Mouse (Mus musculus) embryonic fibroblast, embryonic 13.5 days (primary cell): ENCODE data around the gene Ubxn11. TPM values are rescaled to one million over a fixed set of nuclear protein-coding genes. Genes with fewer than 3 reads are reported as not detected.
"Not testable (repeated sequence)": the region's sequence is repeated elsewhere in the genome, so short reads cannot be mapped to it uniquely, and the experiment has no call there.

Experiments used
- H3K27ac ChIP-seq: 2 replicates; pipeline ENCODE4 v1.5.1; 2012; ENCODE audit warnings: low read length, control low read depth, inconsistent platforms; ENCODE audit not compliant: insufficient read depth
- H3K4me1 ChIP-seq: 2 replicates; pipeline ENCODE4 v1.6.1; 2011; ENCODE audit warnings: low read length; ENCODE audit not compliant: control insufficient read depth, insufficient read depth
- H3K4me3 ChIP-seq: 2 replicates; pipeline ENCODE4 v1.5.1; 2011; ENCODE audit warnings: mild to moderate bottlenecking, control low read depth, low read length; ENCODE audit not compliant: insufficient read depth
- CTCF ChIP-seq: IDR thresholded peaks from 2 replicates; pipeline ENCODE4 v1.5.1; 2011; ENCODE audit warnings: mild to moderate bottlenecking, control low read depth, low read length, moderate library complexity, borderline replicate concordance; ENCODE audit not compliant: insufficient read depth
- POLR2A ChIP-seq: IDR thresholded peaks from 2 replicates; pipeline ENCODE4 v1.6.1; 2011; ENCODE audit warnings: low read depth, mild to moderate bottlenecking, control low read depth, low read length, moderate library complexity
- polyA plus RNA-seq: library from polyadenylated mRNA; stranded (reverse); fragments of >200 nt; gene quantifications from 2 replicates; pipeline ENCODE4 v1.2.4, GENCODE M21; 2011; ENCODE audit warnings: low read depth; ENCODE audit not compliant: missing spikeins, insufficient read length

Gene Ubxn11
- polyA plus RNA-seq, 1 experiment = 2.6 TPM

DNA sequence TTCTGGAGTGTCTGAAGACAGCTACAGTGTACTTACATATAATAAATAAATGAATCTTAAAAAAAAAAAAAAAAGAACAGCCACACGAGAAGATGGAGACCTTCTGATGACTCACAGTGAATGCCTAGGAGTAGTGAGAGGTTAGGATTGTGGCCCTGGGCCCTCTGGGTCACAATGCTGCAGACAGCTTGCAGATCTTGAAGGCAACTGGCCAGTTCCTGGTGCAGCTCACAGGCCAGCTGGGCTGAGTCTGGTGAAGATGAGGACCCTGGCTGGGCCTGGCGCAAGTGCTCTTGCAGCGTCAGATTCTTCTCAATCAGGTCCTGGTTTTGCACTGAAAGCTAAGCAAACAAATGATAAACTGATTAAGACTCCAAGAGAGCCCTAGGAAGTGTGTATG lies 29.7 kb downstream of the Ubxn11 start:
- TF ChIP-seq CTCF (no peak), POLR2A (no peak)
- Histone ChIP-seq H3K4me1 (peaks cover 4% of the 10 kb centered on the region), H3K4me3 (no peak overlapping the region), H3K27ac (peak overlapping the region; percentile 62)

DNA sequence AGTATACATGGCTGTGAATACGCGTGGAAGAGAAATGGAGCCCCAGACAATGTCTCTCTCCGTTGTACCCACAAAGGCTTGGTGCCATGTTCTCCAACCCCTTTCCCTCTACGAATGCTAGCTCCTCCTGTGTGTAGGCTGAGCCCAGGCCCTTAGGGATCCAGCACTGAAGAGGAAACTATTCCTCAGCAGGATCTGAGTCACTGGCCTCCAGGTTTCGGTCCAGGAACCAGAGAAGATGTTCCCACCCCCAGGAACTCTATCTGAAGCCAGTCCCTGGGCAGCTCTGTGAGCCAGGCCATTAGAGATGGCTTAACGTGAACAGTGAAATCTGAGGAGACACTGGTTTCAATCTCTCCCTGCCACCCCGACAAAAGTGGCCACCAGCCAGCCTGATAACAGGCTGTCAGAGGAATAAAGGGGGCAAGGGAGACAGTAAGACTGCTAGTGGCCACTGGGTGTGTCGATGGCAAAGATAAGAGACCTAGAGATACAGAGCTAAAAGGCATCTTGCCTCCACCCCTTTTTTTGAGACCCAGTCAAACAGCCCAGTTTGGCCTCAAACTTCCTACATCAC lies 30.2 kb downstream of the Ubxn11 start:
- TF ChIP-seq POLR2A (no peak), CTCF (no peak)
- Histone ChIP-seq H3K4me3 (no peak overlapping the region), H3K4me1 (peaks cover 4% of the 10 kb centered on the region), H3K27ac (peak overlapping the region; percentile 62)

DNA sequence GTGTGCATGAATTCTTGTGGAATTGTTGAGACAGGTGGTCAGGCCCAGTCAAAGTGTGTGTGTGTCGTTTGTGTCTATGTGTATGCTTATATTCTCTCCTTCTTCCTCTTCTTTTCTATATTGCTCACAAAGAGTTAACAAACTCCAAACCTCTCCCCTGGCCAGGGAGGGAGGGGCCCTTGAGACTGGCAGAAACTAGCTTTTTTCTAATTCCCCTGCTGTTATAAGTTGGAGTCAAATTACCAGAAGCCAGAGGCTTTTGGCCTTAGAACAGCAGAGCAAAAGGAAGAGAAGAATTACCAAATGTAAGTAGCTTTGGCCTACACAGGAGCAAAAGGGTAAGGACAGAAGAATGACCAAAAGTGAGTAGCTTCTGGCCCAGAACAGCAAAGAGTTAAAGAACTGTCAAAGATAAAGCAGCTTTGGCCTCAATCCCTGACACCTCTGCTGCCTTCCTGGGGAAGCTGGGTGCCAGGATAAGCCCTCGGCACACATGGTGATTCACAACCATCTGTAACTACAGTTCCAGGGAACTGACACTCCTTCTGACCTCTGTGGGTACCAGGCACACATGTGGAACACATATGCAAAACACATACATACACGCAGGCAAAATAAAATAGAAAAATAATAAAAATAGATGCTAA lies 34.0 kb downstream of the Ubxn11 start:
- Histone ChIP-seq H3K27ac (peak overlapping the region; percentile 60; the same call in 1 of the 2 replicates), H3K4me1 (peaks cover 4% of the 10 kb centered on the region), H3K4me3 (no peak overlapping the region)
- TF ChIP-seq POLR2A (no peak), CTCF (no peak)

DNA sequence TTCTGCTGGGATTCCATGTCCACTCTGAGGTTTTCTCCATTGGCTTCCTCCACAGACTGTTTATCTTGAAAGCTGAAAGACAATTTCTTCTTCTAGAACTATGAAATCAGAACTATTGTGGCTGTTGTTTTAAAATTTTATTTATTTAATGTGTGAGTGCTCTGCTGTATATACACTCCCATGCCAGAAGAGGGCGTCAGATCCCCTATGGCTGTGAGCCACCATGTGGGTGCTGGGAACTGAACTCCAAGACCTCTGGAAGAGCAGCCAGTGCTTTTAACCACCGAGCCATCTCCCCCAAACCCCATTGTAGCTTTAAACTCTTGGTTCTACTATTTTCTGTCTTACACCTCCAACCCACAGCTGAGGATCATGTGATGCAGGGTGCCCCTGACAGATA lies 36.5 kb downstream of the Ubxn11 start:
- Histone ChIP-seq H3K4me3 (no peak overlapping the region), H3K27ac (no peak overlapping the region), H3K4me1 (peaks cover 2% of the 10 kb centered on the region)
- TF ChIP-seq CTCF = no peak
- no peak for TF ChIP-seq POLR2A

DNA sequence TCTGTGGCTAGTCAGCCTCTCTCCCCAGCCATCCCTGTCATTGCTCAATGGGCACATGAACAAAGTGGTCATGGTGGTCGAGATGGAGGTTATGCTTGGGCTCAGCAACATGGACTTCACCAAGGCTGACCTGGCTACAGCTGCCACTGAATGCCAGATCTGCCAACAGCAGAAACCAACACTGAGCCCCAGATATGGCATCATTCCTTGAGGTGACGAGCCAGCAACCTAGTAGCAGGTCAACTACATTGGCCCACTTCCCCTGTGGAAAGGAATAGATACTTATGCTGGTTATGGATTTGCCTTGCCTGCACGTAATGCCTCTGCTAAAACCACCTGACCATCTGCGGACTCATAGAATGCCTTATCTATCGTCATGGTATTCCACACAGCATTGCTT lies 41.9 kb downstream of the Ubxn11 start:
- H3K4me1 ChIP-seq, H3K27ac ChIP-seq, H3K4me3 ChIP-seq: not testable (repeated sequence)

DNA sequence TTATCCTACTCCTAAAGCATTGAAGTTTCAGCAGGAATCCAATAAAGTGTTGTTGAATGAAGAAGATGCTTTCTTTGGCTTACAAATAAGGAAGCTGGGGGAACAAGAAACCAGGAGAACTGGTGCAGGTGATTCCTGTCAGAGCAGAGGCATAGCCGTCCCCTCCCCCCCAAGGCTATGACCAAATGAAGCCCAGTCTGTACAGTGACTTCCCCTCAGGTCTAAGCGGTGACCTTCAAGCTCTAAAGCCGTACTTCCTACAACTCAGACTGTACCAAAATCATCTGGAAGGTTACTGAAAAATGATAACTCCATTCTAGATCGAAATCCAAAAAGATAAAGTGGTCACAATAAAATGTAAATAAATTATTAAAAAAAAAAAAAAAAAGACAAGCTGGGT lies 47.0 kb downstream of the Ubxn11 start:
- Histone ChIP-seq H3K27ac (no peak overlapping the region), H3K4me3 (no peak overlapping the region), H3K4me1 (peaks cover 5% of the 10 kb centered on the region; the same call in 1 of the 2 replicates)
- no peak for TF ChIP-seq CTCF
- no peak for TF ChIP-seq POLR2A

DNA sequence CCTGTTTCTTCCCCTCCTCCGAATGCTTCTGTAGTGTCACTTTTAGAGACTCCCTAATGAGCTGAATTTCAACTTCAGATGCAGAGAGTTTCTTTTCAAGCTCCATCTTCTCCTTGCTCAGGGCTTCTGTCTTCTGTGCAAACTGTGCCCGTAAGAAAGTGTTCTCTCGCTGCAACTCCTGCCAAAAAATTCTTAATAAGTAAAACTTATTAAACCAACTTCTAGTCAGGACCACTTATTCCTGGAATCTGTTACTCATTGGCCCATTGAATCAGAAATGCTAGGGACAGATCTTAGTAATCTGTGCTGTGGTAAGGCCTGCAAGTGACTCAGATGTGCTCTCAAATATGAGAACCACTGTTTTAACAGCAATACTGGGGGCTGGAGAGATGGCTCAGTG lies 49.7 kb downstream of the Ubxn11 start:
- TF ChIP-seq POLR2A = no peak
- no peak for TF ChIP-seq CTCF
- H3K4me3 ChIP-seq = no peak overlapping the region
- H3K4me1 ChIP-seq = peaks cover 5% of the 10 kb centered on the region; the same call in 1 of the 2 replicates
- H3K27ac ChIP-seq = peak overlapping the region; percentile 72

DNA sequence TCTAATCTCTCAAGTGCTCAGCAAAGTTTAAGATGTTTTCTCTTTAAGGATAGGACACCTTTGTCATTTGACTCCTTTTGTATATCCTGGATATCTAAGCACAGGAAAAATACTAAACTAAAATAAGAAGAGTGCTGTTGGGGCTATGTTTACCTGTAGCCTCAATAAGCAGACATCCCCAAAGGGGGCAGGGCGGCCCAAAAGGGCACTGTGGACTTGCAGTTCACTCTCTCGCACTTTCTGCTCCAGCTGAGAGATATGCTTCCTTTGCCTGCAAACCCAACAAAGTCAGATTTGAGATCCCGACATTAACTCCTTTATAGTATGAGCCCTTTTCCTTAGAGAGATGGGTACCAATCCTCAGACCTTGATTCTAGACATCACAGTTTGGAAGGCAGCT lies 51.3 kb downstream of the Ubxn11 start:
- no peak overlapping the region for H3K27ac ChIP-seq
- no peak overlapping the region for H3K4me3 ChIP-seq
- TF ChIP-seq POLR2A = no peak
- TF ChIP-seq CTCF = no peak
- peaks cover 7% of the 10 kb centered on the region; the same call in 1 of the 2 replicates for H3K4me1 ChIP-seq

DNA sequence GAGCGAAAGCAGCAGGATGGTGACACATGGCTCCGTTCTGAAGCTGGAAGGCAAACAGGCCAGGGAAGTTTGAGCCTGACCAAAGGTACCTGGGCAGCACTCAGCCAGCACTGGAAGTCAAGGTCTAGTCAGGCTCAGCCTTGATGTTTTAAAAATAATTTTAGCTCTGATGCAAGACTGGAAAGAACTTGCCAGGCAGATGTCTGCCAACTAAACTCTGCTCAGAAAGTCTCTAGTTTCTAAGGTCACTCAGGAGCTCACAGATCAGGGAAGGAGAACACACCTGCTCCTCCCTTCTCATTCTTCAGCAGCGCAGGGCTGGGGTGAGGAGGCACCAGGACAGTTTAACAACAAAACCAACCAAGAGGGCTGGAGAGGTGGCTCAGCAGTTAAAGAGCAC lies 52.0 kb downstream of the Ubxn11 start:
- Histone ChIP-seq H3K4me1 (peaks cover 12% of the 10 kb centered on the region), H3K27ac (no peak overlapping the region), H3K4me3 (no peak overlapping the region)
- TF ChIP-seq CTCF = no peak
- TF ChIP-seq POLR2A = no peak

DNA sequence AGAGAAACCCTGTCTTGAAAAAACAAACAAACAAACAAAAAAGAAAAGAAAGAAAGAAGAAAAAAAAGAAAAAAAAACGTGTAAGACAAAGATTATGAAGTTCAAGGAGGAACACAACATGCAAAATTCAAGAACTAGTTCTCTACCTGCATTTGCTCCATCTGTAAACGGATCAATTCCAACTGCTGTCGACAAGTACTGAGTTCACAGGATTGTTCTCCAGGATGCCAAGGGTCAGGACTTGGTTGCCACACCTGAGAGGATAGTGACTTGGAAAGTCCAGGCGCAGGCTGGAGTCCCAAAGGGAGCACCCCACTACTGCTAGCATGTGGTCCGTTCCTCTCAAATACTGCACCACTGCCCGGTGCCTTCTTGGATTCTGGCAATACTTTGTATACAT lies 53.2 kb downstream of the Ubxn11 start:
- H3K4me1 ChIP-seq = peaks cover 12% of the 10 kb centered on the region
- TF ChIP-seq POLR2A (no peak), CTCF (no peak)
- no peak overlapping the region for H3K27ac ChIP-seq
- no peak overlapping the region for H3K4me3 ChIP-seq
